Mouse (Mus musculus): ENCODE results near the gene Adad1. TPM values are rescaled to one million over a fixed set of nuclear protein-coding genes. Genes with fewer than 3 reads are reported as not detected.

Adad1 gene
- polyA plus RNA-seq, 1 experiment: 0.54 TPM

- Histone ChIP-seq H3K4me3 (ENCODE audit: low read depth, low read length) (no peak overlapping the region), H3K36me3 (ENCODE audit: control insufficient read depth, insufficient read depth, low read length, poor library complexity, severe bottlenecking) (no peaks in the 10 kb centered on the region), H3K9ac (ENCODE audit: low read depth, poor library complexity, severe bottlenecking) (no peak overlapping the region), H3K27ac (ENCODE audit: insufficient read depth, low read length) (no peak overlapping the region), H3K27me3 (ENCODE audit: control insufficient read depth, insufficient read depth, low read length, poor library complexity, severe bottlenecking) (no peaks in the 10 kb centered on the region), H3K9me3 (replicated peaks; ENCODE audit: control insufficient read depth, insufficient read depth, low read length, poor library complexity, severe bottlenecking) (no peaks in the 10 kb centered on the region), H3K4me1 (ENCODE audit: control insufficient read depth, insufficient read depth, low read length) (no peaks in the 10 kb centered on the region)
- TF ChIP-seq POLR2A (IDR thresholded peaks at IDR 0.05; ENCODE audit: insufficient read depth, low read length) (no peak), EP300 (IDR thresholded peaks at IDR 0.05; ENCODE audit: insufficient read depth, low read depth, low read length) (no peak), CTCF (IDR thresholded peaks at IDR 0.05; ENCODE audit: low read depth, low read length) (no peak)
These were observed 27.4 kb downstream of the Adad1 start for GRCm38 (mm10) chr3:37090721-37091120.

GRCm38 (mm10) chr3:37125655-37126054, 62.3 kb downstream of the Adad1 start, which contains the start of gene Il2:
Gene Il2 (minus strand): TSS chr3:37125959.
- TF ChIP-seq EP300 (IDR thresholded peaks at IDR 0.05; ENCODE audit: insufficient read depth, low read depth, low read length) (no peak), POLR2A (IDR thresholded peaks at IDR 0.05; ENCODE audit: insufficient read depth, low read length) (no peak), CTCF (IDR thresholded peaks at IDR 0.05; ENCODE audit: low read depth, low read length) (no peak)
- Histone ChIP-seq H3K27me3 (ENCODE audit: control insufficient read depth, insufficient read depth, low read length, poor library complexity, severe bottlenecking) (no peaks in the 10 kb centered on the region), H3K36me3 (ENCODE audit: control insufficient read depth, insufficient read depth, low read length, poor library complexity, severe bottlenecking) (no peaks in the 10 kb centered on the region), H3K4me1 (ENCODE audit: control insufficient read depth, insufficient read depth, low read length) (peaks cover 5% of the 10 kb centered on the region), H3K4me3 (ENCODE audit: low read depth, low read length) (no peak within 1 kb of the TSS), H3K9me3 (replicated peaks; ENCODE audit: control insufficient read depth, insufficient read depth, low read length, poor library complexity, severe bottlenecking) (no peaks in the 10 kb centered on the region), H3K9ac (ENCODE audit: low read depth, poor library complexity, severe bottlenecking) (no peak within 1 kb of the TSS), H3K27ac (ENCODE audit: insufficient read depth, low read length) (no peak within 1 kb of the TSS)

GRCm38 (mm10) chr3:37126162-37126561, 62.8 kb downstream of the Adad1 start:
- no peak for TF ChIP-seq CTCF (IDR thresholded peaks at IDR 0.05; ENCODE audit: low read depth, low read length)
- H3K4me1 ChIP-seq (ENCODE audit: control insufficient read depth, insufficient read depth, low read length): peaks cover 7% of the 10 kb centered on the region
- H3K36me3 ChIP-seq (ENCODE audit: control insufficient read depth, insufficient read depth, low read length, poor library complexity, severe bottlenecking): no peaks in the 10 kb centered on the region
- no peak overlapping the region for H3K9ac ChIP-seq (ENCODE audit: low read depth, poor library complexity, severe bottlenecking)
- no peak overlapping the region for H3K27ac ChIP-seq (ENCODE audit: insufficient read depth, low read length)
- no peaks in the 10 kb centered on the region for H3K27me3 ChIP-seq (ENCODE audit: control insufficient read depth, insufficient read depth, low read length, poor library complexity, severe bottlenecking)
- no peak overlapping the region for H3K4me3 ChIP-seq (ENCODE audit: low read depth, low read length)
- no peaks in the 10 kb centered on the region for H3K9me3 ChIP-seq (replicated peaks; ENCODE audit: control insufficient read depth, insufficient read depth, low read length, poor library complexity, severe bottlenecking)

GRCm38 (mm10) chr3:37128269-37128668, 64.9 kb downstream of the Adad1 start:
- peak overlapping the region; percentile 60 for H3K27ac ChIP-seq (ENCODE audit: insufficient read depth, low read length)
- H3K27me3 ChIP-seq (ENCODE audit: control insufficient read depth, insufficient read depth, low read length, poor library complexity, severe bottlenecking): no peaks in the 10 kb centered on the region
- no peaks in the 10 kb centered on the region for H3K36me3 ChIP-seq (ENCODE audit: control insufficient read depth, insufficient read depth, low read length, poor library complexity, severe bottlenecking)
- TF ChIP-seq POLR2A (IDR thresholded peaks at IDR 0.05; ENCODE audit: insufficient read depth, low read length) (no peak), EP300 (IDR thresholded peaks at IDR 0.05; ENCODE audit: insufficient read depth, low read depth, low read length) (no peak), CTCF (IDR thresholded peaks at IDR 0.05; ENCODE audit: low read depth, low read length) (no peak)
- H3K9ac ChIP-seq (ENCODE audit: low read depth, poor library complexity, severe bottlenecking): no peak overlapping the region
- no peak overlapping the region for H3K4me3 ChIP-seq (ENCODE audit: low read depth, low read length)
- H3K9me3 ChIP-seq (replicated peaks; ENCODE audit: control insufficient read depth, insufficient read depth, low read length, poor library complexity, severe bottlenecking): no peaks in the 10 kb centered on the region
- peaks cover 11% of the 10 kb centered on the region for H3K4me1 ChIP-seq (ENCODE audit: control insufficient read depth, insufficient read depth, low read length)

GRCm38 (mm10) chr3:37129063-37129462, 65.7 kb downstream of the Adad1 start:
- H3K9ac ChIP-seq (ENCODE audit: low read depth, poor library complexity, severe bottlenecking): no peak overlapping the region
- peaks cover 11% of the 10 kb centered on the region for H3K4me1 ChIP-seq (ENCODE audit: control insufficient read depth, insufficient read depth, low read length)
- H3K9me3 ChIP-seq (replicated peaks; ENCODE audit: control insufficient read depth, insufficient read depth, low read length, poor library complexity, severe bottlenecking): no peaks in the 10 kb centered on the region
- no peaks in the 10 kb centered on the region for H3K27me3 ChIP-seq (ENCODE audit: control insufficient read depth, insufficient read depth, low read length, poor library complexity, severe bottlenecking)
- no peak overlapping the region for H3K4me3 ChIP-seq (ENCODE audit: low read depth, low read length)
- TF ChIP-seq CTCF (IDR thresholded peaks at IDR 0.05; ENCODE audit: low read depth, low read length): no peak
- no peak for TF ChIP-seq EP300 (IDR thresholded peaks at IDR 0.05; ENCODE audit: insufficient read depth, low read depth, low read length)
- no peak for TF ChIP-seq POLR2A (IDR thresholded peaks at IDR 0.05; ENCODE audit: insufficient read depth, low read length)
- H3K36me3 ChIP-seq (ENCODE audit: control insufficient read depth, insufficient read depth, low read length, poor library complexity, severe bottlenecking): no peaks in the 10 kb centered on the region
- peak overlapping the region; percentile 22 for H3K27ac ChIP-seq (ENCODE audit: insufficient read depth, low read length)

GRCm38 (mm10) chr3:37137231-37137630, 73.9 kb downstream of the Adad1 start:
- Histone ChIP-seq H3K4me1 (ENCODE audit: control insufficient read depth, insufficient read depth, low read length) (peaks cover 3% of the 10 kb centered on the region), H3K4me3 (ENCODE audit: low read depth, low read length) (no peak overlapping the region), H3K9me3 (replicated peaks; ENCODE audit: control insufficient read depth, insufficient read depth, low read length, poor library complexity, severe bottlenecking) (peaks cover 4% of the 10 kb centered on the region; the same call in 1 of the 2 replicates), H3K9ac (ENCODE audit: low read depth, poor library complexity, severe bottlenecking) (no peak overlapping the region), H3K36me3 (ENCODE audit: control insufficient read depth, insufficient read depth, low read length, poor library complexity, severe bottlenecking) (no peaks in the 10 kb centered on the region), H3K27me3 (ENCODE audit: control insufficient read depth, insufficient read depth, low read length, poor library complexity, severe bottlenecking) (no peaks in the 10 kb centered on the region), H3K27ac (ENCODE audit: insufficient read depth, low read length) (no peak overlapping the region)
- no peak for TF ChIP-seq CTCF (IDR thresholded peaks at IDR 0.05; ENCODE audit: low read depth, low read length)
- TF ChIP-seq EP300 (IDR thresholded peaks at IDR 0.05; ENCODE audit: insufficient read depth, low read depth, low read length): no peak
- no peak for TF ChIP-seq POLR2A (IDR thresholded peaks at IDR 0.05; ENCODE audit: insufficient read depth, low read length)

Measured in ES-Bruce4 (cell line).